Mouse (Mus musculus): ENCODE results near the gene Gmpr. TPM values are rescaled to one million over a fixed set of nuclear protein-coding genes. Genes with fewer than 3 reads are reported as not detected.

Gmpr gene
- polyA plus RNA-seq, 1 experiment from 2014 or later = 23.4 TPM

DNA sequence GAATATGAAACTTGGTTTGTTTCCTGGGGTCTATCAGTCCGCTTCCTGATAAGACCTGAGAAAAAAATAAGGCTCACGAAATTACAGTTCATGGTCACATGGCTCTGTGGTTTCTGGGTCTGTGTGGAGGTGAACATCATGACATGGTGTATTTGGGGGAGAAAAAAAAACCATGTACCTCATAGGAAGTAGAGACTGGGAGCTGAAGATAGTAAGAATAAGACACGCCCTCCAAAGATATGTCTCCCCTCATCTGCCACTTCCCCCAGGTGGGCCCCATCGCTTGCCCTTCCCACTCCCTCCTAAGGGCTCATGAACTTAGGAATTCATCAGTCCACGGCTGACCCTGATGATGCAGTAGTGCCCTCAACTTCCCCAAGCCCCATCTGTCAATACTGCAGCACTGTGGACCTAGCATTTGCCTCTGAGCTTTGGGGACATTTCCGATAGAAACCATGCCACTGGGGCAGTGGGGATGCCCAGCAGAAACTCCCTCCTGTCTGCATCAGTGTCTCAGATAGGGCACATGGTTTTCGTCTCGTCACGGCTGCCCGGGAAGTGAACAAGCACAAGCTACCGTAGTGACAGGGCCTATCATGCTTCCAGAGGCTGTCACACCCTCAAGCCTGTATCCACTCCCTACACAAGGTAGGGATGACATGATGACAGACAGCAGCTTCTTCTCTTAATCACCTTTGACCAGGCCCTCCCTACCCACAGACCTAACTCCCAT is 20.2 kb downstream of the Gmpr start:
- Histone ChIP-seq H3K36me3 (ENCODE audit: control insufficient read depth, insufficient read depth, low read length) (no peaks in the 10 kb centered on the region), H3K9ac (ENCODE audit: low read length) (no peak overlapping the region), H3K4me1 (replicated peaks; ENCODE audit: control insufficient read depth, insufficient read depth, low read length) (peaks cover 6% of the 10 kb centered on the region; the same call in 1 of the 2 replicates), H3K4me2 (ENCODE audit: low read depth, low read length) (no peak overlapping the region), H3K9me3 (ENCODE audit: control insufficient read depth, low read length) (no peaks in the 10 kb centered on the region), H3K27ac (ENCODE audit: low read length) (no peak overlapping the region), H3K4me3 (ENCODE audit: low read length) (no peak overlapping the region), H3K27me3 (ENCODE audit: control insufficient read depth, insufficient read depth, low read depth, low read length) (no peaks in the 10 kb centered on the region)
- WGBS = 76% methylated on average over 11 of the region's 11 CpGs
- ATAC-seq (ENCODE audit: low read depth) = no peak

DNA sequence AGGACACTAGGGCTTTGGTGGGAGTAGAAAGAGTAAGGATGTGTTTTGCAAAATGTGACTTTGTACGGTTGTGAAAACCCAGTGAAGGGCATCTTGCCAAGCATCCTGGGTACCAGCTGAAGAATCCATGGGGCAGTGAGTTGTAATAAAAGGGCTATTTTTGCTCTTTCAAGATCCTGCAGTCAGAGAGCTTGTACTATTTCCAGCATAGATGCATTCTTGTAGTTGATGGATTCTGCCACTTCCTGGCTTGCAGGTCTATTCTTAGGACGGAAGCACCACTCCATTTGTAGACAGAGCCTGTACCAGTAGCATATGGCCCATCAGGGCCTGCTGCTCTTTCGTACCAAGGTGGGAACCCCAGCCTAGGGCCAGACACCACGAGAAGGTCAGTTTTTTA is 21.5 kb downstream of the Gmpr start:
- H3K4me3 ChIP-seq (ENCODE audit: low read length) = no peak overlapping the region
- H3K9ac ChIP-seq (ENCODE audit: low read length) = no peak overlapping the region
- no peaks in the 10 kb centered on the region for H3K9me3 ChIP-seq (ENCODE audit: control insufficient read depth, low read length)
- H3K27me3 ChIP-seq (ENCODE audit: control insufficient read depth, insufficient read depth, low read depth, low read length) = no peaks in the 10 kb centered on the region
- no peak overlapping the region for H3K27ac ChIP-seq (ENCODE audit: low read length)
- H3K4me2 ChIP-seq (ENCODE audit: low read depth, low read length) = no peak overlapping the region
- ATAC-seq (ENCODE audit: low read depth) = no peak
- H3K36me3 ChIP-seq (ENCODE audit: control insufficient read depth, insufficient read depth, low read length) = no peaks in the 10 kb centered on the region
- 78% methylated on average over 4 of the region's 4 CpGs for WGBS
- H3K4me1 ChIP-seq (replicated peaks; ENCODE audit: control insufficient read depth, insufficient read depth, low read length) = peaks cover 6% of the 10 kb centered on the region; the same call in 1 of the 2 replicates

DNA sequence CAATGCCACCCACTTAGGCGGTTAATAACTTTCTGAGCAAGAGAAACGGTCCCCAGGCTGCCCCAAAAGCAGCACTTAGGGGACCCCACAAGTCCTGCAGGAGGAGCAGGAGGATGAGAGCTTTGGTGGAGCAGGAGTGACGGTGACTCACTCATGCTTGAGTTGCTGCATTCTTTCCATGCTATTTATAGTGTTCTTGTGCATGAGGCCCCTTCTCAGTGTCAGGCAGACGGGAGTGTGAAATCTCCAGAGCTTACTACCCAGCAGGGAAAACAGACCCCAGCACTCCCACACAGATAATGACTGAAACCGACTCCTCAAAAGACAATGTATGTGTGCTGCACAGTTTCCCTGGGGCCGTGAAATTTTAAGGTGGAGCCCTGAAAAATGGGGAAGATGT is 23.5 kb downstream of the Gmpr start:
- WGBS = 27% methylated on average over 6 of the region's 6 CpGs
- ATAC-seq (ENCODE audit: low read depth) = peak; percentile 68

DNA sequence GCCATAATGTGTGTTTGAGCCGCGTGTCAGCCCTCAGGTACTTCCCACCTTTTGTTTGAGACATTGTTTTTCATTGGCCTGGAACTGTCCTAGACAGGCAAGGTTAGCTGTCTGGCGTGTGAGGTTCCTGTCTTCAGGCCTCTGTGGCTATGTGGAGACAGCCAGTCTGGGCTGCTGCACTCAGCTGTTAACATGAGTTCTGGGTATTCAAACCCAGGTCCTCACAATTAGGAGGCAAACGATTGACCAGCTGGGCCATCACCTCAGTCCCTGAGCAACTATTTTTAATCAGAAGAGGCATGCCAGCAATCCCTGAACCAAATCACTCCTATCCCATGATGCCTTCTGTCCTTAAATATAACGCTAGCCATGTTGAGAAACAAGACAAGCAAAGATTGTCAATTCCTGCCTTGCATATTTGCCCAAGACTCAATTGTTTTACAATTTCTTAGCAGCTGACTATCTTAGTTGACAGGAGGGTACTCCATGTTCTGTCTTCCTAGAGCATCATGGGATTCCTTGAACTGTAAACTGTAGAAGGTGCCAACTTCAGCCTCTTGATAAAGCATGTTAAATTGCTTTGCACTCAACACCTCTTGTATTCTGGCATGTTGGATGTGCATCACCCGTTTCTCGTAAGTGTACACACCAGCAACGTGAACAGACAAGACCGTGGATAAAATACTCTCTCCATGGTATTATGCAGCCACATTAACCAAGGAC is 28.6 kb downstream of the Gmpr start:
- no peaks in the 10 kb centered on the region for H3K9me3 ChIP-seq (ENCODE audit: control insufficient read depth, low read length)
- no peak overlapping the region for H3K4me3 ChIP-seq (ENCODE audit: low read length)
- H3K27ac ChIP-seq (ENCODE audit: low read length) = no peak overlapping the region
- no peaks in the 10 kb centered on the region for H3K27me3 ChIP-seq (ENCODE audit: control insufficient read depth, insufficient read depth, low read depth, low read length)
- no peaks in the 10 kb centered on the region for H3K36me3 ChIP-seq (ENCODE audit: control insufficient read depth, insufficient read depth, low read length)
- no peak overlapping the region for H3K4me2 ChIP-seq (ENCODE audit: low read depth, low read length)
- H3K4me1 ChIP-seq (replicated peaks; ENCODE audit: control insufficient read depth, insufficient read depth, low read length) = peaks cover 6% of the 10 kb centered on the region; the same call in 1 of the 2 replicates
- no peak overlapping the region for H3K9ac ChIP-seq (ENCODE audit: low read length)
- WGBS = 78% methylated on average over 9 of the region's 9 CpGs
- no peak for ATAC-seq (ENCODE audit: low read depth)

More for the DNA sequence above, 23.5 kb downstream of the Gmpr start:
- no peaks in the 10 kb centered on the region for H3K36me3 ChIP-seq (ENCODE audit: control insufficient read depth, insufficient read depth, low read length)
- no peak overlapping the region for H3K4me2 ChIP-seq (ENCODE audit: low read depth, low read length)
- no peaks in the 10 kb centered on the region for H3K9me3 ChIP-seq (ENCODE audit: control insufficient read depth, low read length)
- peaks cover 6% of the 10 kb centered on the region; the same call in 1 of the 2 replicates for H3K4me1 ChIP-seq (replicated peaks; ENCODE audit: control insufficient read depth, insufficient read depth, low read length)
- H3K27ac ChIP-seq (ENCODE audit: low read length) = no peak overlapping the region
- no peak overlapping the region for H3K4me3 ChIP-seq (ENCODE audit: low read length)
- no peak overlapping the region for H3K9ac ChIP-seq (ENCODE audit: low read length)
- no peaks in the 10 kb centered on the region for H3K27me3 ChIP-seq (ENCODE audit: control insufficient read depth, insufficient read depth, low read depth, low read length)

DNA sequence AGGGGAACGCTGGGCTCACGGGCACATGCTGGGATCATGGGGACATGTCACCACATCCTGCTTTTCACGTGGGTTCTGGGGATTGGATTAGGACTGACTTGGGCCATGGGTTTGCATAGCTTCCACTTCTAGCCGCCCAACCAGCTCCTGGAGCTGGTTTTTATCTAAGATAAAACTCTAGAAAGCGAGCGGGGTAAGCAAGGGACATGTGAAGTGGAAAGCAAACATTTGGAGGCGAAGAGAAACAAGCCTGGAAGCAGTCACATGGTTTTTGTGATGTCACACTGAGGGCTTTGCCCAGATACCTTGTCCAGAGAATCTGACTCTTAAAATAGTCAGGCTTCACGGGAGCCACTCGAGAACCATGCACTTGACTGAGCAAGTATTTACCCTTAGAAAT is 29.9 kb downstream of the Gmpr start:
- Histone ChIP-seq H3K4me3 (ENCODE audit: low read length) (no peak overlapping the region), H3K9me3 (ENCODE audit: control insufficient read depth, low read length) (no peaks in the 10 kb centered on the region), H3K27me3 (ENCODE audit: control insufficient read depth, insufficient read depth, low read depth, low read length) (no peaks in the 10 kb centered on the region), H3K27ac (ENCODE audit: low read length) (peak overlapping the region; percentile 82), H3K4me1 (replicated peaks; ENCODE audit: control insufficient read depth, insufficient read depth, low read length) (0 out of 2 replicates have a peak, but pooled peaks cover 6% of the 10 kb centered on the region), H3K4me2 (ENCODE audit: low read depth, low read length) (no peak overlapping the region), H3K36me3 (ENCODE audit: control insufficient read depth, insufficient read depth, low read length) (no peaks in the 10 kb centered on the region), H3K9ac (ENCODE audit: low read length) (no peak overlapping the region)
- WGBS = 48% methylated on average over 9 of the region's 9 CpGs
- ATAC-seq (ENCODE audit: low read depth) = peak; percentile 64

DNA sequence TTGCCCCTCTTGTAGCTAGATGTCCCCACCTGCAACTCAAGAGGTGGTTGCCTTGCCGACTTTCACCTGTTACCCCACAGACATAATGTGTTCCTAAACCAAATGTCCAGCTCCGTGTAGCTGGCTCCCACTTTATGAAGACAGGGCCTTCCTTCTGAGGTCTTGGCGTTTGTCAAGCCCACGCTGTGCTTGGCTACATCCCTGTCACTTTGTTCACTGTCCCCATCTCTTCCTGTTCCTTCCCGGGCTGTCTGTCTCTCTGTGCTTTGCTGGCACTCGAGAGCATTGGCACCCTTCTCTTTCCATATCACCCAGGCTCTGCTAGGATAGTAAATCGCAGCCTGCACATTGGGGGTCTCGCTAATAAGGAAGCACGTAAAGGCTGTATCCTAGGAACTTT is 30.8 kb downstream of the Gmpr start:
- no peak for ATAC-seq (ENCODE audit: low read depth)
- 0 out of 2 replicates have a peak, but pooled peaks cover 6% of the 10 kb centered on the region for H3K4me1 ChIP-seq (replicated peaks; ENCODE audit: control insufficient read depth, insufficient read depth, low read length)
- WGBS = 67% methylated on average over 9 of the region's 9 CpGs
- no peaks in the 10 kb centered on the region for H3K27me3 ChIP-seq (ENCODE audit: control insufficient read depth, insufficient read depth, low read depth, low read length)
- H3K4me3 ChIP-seq (ENCODE audit: low read length) = no peak overlapping the region
- no peaks in the 10 kb centered on the region for H3K36me3 ChIP-seq (ENCODE audit: control insufficient read depth, insufficient read depth, low read length)
- no peaks in the 10 kb centered on the region for H3K9me3 ChIP-seq (ENCODE audit: control insufficient read depth, low read length)
- no peak overlapping the region for H3K4me2 ChIP-seq (ENCODE audit: low read depth, low read length)
- no peak overlapping the region for H3K27ac ChIP-seq (ENCODE audit: low read length)
- no peak overlapping the region for H3K9ac ChIP-seq (ENCODE audit: low read length)

DNA sequence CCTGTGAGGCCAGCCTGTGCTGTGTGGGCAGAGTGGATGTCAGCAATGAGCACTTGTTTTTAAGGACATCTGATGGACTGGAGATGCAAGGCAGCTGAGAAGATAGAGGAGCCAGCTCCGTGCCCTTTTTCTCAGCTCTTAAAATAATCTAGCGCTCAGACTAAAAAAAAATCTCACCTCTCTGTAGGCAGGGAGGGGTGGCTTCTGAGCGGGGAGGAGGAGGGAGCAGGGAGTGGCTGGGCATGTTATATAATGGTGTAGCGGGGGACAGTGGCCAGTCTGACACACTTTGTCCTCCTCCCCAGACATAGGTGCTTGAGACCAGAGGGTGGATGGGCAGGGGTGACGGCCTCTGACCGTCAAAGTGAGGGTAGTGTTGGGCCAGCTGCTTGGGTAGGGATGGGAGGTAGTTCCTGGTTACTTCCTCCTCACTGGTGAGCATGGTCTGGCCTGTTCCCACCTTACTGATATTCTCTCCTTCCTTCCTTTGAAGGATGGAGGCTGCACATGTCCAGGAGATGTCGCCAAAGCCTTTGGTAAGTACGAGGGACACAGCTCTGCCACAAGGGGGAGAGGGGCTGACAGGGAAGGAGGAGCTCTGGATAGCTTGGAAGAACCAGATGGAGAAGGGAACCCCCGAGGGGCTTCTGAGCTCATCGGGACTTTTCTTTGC is 31.4 kb downstream of the Gmpr start:
- H3K9me3 ChIP-seq (ENCODE audit: control insufficient read depth, low read length) = no peaks in the 10 kb centered on the region
- peak; percentile 78 for ATAC-seq (ENCODE audit: low read depth)
- no peaks in the 10 kb centered on the region for H3K27me3 ChIP-seq (ENCODE audit: control insufficient read depth, insufficient read depth, low read depth, low read length)
- H3K36me3 ChIP-seq (ENCODE audit: control insufficient read depth, insufficient read depth, low read length) = no peaks in the 10 kb centered on the region
- WGBS = 20% methylated on average over 10 of the region's 10 CpGs
- H3K9ac ChIP-seq (ENCODE audit: low read length) = peak overlapping the region; percentile 56
- H3K4me1 ChIP-seq (replicated peaks; ENCODE audit: control insufficient read depth, insufficient read depth, low read length) = 0 out of 2 replicates have a peak, but pooled peaks cover 6% of the 10 kb centered on the region
- peak overlapping the region; percentile 78 for H3K4me2 ChIP-seq (ENCODE audit: low read depth, low read length)
- no peak overlapping the region for H3K27ac ChIP-seq (ENCODE audit: low read length)
- peak overlapping the region; percentile 47 for H3K4me3 ChIP-seq (ENCODE audit: low read length)

DNA sequence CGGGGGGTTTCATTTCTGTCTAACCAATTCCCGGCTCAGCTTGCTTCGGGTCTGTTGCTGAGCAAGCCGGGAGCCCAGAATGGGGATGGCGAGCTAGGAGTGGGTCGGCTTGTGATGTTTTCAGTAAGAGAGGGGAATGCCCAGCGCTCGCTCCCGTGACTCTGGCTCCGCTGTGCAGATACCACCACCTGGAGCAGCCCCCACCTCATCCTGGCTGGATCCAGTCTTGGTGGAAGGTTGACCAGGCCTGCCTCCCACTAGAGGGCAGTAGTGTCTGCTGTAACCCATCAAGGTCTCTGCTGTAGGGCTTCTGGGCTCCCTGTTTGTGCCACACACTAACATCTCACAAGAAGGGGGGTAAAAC is 31.9 kb downstream of the Gmpr start:
- Histone ChIP-seq H3K36me3 (ENCODE audit: control insufficient read depth, insufficient read depth, low read length) (no peaks in the 10 kb centered on the region), H3K9me3 (ENCODE audit: control insufficient read depth, low read length) (no peaks in the 10 kb centered on the region), H3K27me3 (ENCODE audit: control insufficient read depth, insufficient read depth, low read depth, low read length) (no peaks in the 10 kb centered on the region), H3K4me3 (ENCODE audit: low read length) (peak overlapping the region; percentile 47), H3K4me1 (replicated peaks; ENCODE audit: control insufficient read depth, insufficient read depth, low read length) (0 out of 2 replicates have a peak, but pooled peaks cover 6% of the 10 kb centered on the region), H3K9ac (ENCODE audit: low read length) (peak overlapping the region; percentile 56), H3K4me2 (ENCODE audit: low read depth, low read length) (peak overlapping the region; percentile 78), H3K27ac (ENCODE audit: low read length) (no peak overlapping the region)
- peak; percentile 79 for ATAC-seq (ENCODE audit: low read depth)
- 5% methylated on average over 10 of the region's 10 CpGs for WGBS

DNA sequence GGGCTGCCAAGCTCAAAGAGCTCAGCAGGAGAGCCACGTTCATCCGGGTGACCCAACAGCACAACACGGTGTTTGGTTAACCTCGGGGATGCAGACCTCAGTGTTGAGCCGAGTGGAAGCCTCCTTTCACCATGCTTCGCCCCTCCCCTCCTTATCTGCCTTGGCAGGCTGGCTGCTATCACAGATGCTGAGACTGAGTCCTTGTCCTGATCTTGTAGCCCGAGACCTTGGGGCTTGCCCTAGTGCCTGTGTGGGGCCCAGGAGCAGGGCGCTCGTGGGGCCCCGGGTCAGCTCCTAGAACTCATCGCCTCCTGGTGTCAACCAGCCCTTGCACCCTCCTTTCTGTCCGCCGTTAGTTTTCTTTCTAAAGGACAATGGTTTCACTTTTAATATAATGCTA is 38.7 kb downstream of the Gmpr start:
- 71% methylated on average over 13 of the region's 13 CpGs for WGBS
- Histone ChIP-seq H3K4me3 (ENCODE audit: low read length) (no peak overlapping the region), H3K27ac (ENCODE audit: low read length) (no peak overlapping the region), H3K36me3 (ENCODE audit: control insufficient read depth, insufficient read depth, low read length) (no peaks in the 10 kb centered on the region; the same call in 1 of the 2 replicates), H3K4me2 (ENCODE audit: low read depth, low read length) (no peak overlapping the region), H3K9ac (ENCODE audit: low read length) (no peak overlapping the region), H3K4me1 (replicated peaks; ENCODE audit: control insufficient read depth, insufficient read depth, low read length) (no peaks in the 10 kb centered on the region), H3K9me3 (ENCODE audit: control insufficient read depth, low read length) (no peaks in the 10 kb centered on the region), H3K27me3 (ENCODE audit: control insufficient read depth, insufficient read depth, low read depth, low read length) (no peaks in the 10 kb centered on the region)
- no peak for ATAC-seq (ENCODE audit: low read depth)
